Mouse (Mus musculus) liver, embryonic 14.5 days (tissue): ENCODE data around the gene Ulk3. TPM values are rescaled to one million over a fixed set of nuclear protein-coding genes. Genes with fewer than 3 reads are reported as not detected.
A peak's percentile ranks its signal among the peaks of the same experiment; 100 is the strongest.

Experiments used
- ATAC-seq: fragments of 200-750 bp; cut with Nextera tagmentation; 2 replicates; pipeline ENCODE4 v1.8.0; 2017; ENCODE audit warnings: moderate number of reproducible peaks, mild to moderate bottlenecking, moderate library complexity; ENCODE audit not compliant: insufficient read depth
- DNase-seq, 3 experiments: peaks; one replicate each; pipeline ENCODE4 v3.0.0-alpha.2; 2012 to 2013; ENCODE audit warnings: low read depth in 3 of 3, low spot score in 3 of 3
- H3K27ac ChIP-seq: fragments of 300-500 bp; sonication (generic); 2 replicates; pipeline ENCODE4 v1.5.1; 2014; ENCODE audit warnings: moderate library complexity, mild to moderate bottlenecking, control low read depth, inconsistent platforms
- H3K27me3 ChIP-seq: fragments of 300-500 bp; sonication (generic); 2 replicates; pipeline ENCODE4 v1.6.1; 2014; ENCODE audit warnings: mild to moderate bottlenecking, low read length, moderate library complexity; ENCODE audit not compliant: control insufficient read depth, insufficient read depth
- H3K36me3 ChIP-seq: fragments of 300-500 bp; sonication (generic); replicated peaks from 2 replicates; pipeline ENCODE4 v1.6.1; 2014; ENCODE audit warnings: low read depth; ENCODE audit not compliant: control insufficient read depth, insufficient read depth
- H3K4me1 ChIP-seq, 2 experiments: fragments of 200-500 bp in 1 of 2; fragments of 300-500 bp in 1 of 2; sonication (generic) in 1 of 2; replicated peaks; 2 replicates each; pipeline ENCODE4 v1.6.1; 2012 to 2014; ENCODE audit warnings: antibody characterized with exemption in 1 of 2, inconsistent platforms in 1 of 2, low read length in 1 of 2; ENCODE audit not compliant: control insufficient read depth in 2 of 2, insufficient read depth in 2 of 2
- H3K4me2 ChIP-seq: fragments of 300-500 bp; sonication (generic); 2 replicates; pipeline ENCODE4 v1.6.1; 2014; ENCODE audit warnings: low read depth, mild to moderate bottlenecking, control low read depth, moderate library complexity
- H3K4me3 ChIP-seq, 2 experiments: fragments of 200-500 bp in 1 of 2; fragments of 300-500 bp in 1 of 2; sonication (generic) in 1 of 2; 2 replicates each; pipeline ENCODE4 v1.5.1; 2012 to 2014; ENCODE audit warnings: low read depth in 2 of 2, low read length in 2 of 2, mild to moderate bottlenecking in 2 of 2, control low read depth in 1 of 2, inconsistent platforms in 1 of 2, moderate library complexity in 1 of 2; ENCODE audit not compliant: insufficient read depth in 1 of 2
- H3K9ac ChIP-seq: fragments of 300-500 bp; sonication (generic); replicated peaks from 2 replicates; pipeline ENCODE4 v1.6.1; 2014; ENCODE audit warnings: mild to moderate bottlenecking, control low read depth, moderate library complexity
- H3K9me3 ChIP-seq: fragments of 300-500 bp; sonication (generic); 2 replicates; pipeline ENCODE4 v1.6.1; 2016; ENCODE audit warnings: low read length, mixed read lengths; ENCODE audit not compliant: control insufficient read depth
- CTCF ChIP-seq: IDR thresholded peaks from 2 replicates; pipeline ENCODE4 v1.5.1; 2016; ENCODE audit warnings: antibody characterized with exemption, low read depth, control low read depth
- EP300 ChIP-seq: IDR thresholded peaks from 2 replicates; pipeline ENCODE4 v1.6.1; 2016; ENCODE audit warnings: antibody characterized with exemption, low read depth
- WGBS: fragments of 180-500 bp; shearing (Covaris S2); extraction: QIAGEN DNeasy Blood & Tissue Kit; methylation state at CpG from one replicate; pipeline ENCODE4 v1.1.7; 2014; ENCODE audit not compliant: insufficient replicate concordance; 5-methylcytosine and 5-hydroxymethylcytosine counted together
- polyA plus RNA-seq, 2 experiments: library from polyadenylated mRNA; depleted of rRNA in 1 of 2; stranded (reverse) in 1 of 2; unstranded in 1 of 2; fragments of >200 nt; fragmentation: Nextera tagmentation in 1 of 2; extraction: Ambion mirVana in 1 of 2; gene quantifications; 2 replicates each; pipeline versions ENCODE4 v1.2.1 to v1.2.3; 2012 to 2014

Gene Ulk3
- polyA plus RNA-seq, 2 experiments = 2.0 to 4.5 TPM

DNA sequence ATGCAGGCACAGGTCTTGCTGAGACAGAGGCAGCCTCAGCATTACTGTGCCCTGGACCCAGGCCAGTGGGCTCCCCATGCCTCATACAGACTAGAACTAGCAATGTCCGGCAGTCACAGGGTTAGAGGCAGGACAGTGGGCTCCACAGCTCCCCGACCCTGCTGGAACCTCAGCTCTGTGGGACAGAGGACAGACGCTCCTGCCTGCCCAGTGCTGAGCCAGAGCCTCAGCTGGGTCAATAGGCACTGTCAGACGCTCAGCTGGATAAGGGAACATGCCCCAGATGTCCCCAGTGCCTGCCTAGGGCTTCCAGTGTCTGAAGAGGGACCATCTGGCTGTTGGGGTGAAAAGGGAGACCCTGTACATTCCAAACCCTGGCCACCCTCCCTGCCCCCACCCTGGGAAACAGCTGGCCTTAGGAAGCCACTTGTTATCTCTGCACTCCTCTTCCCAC is 8.7 kb downstream of the Ulk3 start:
- Histone ChIP-seq H3K27me3 (no peaks in the 10 kb centered on the region), H3K9me3 (no peaks in the 10 kb centered on the region), H3K4me1 (peaks cover 5 to 13% of the 10 kb centered on the region in 2 experiments; a peak in 3 of 4 replicates), H3K4me3 (no peak overlapping the region), H3K36me3 (no peaks in the 10 kb centered on the region), H3K4me2 (no peak overlapping the region), H3K9ac (no peak overlapping the region), H3K27ac (no peak overlapping the region)
- TF ChIP-seq CTCF (no peak), EP300 (no peak)
- whole genome bisulfite sequencing = 35% methylated on average over 4 of the region's 4 CpGs
- ATAC-seq (no peak), DNase-seq (no peak)

DNA sequence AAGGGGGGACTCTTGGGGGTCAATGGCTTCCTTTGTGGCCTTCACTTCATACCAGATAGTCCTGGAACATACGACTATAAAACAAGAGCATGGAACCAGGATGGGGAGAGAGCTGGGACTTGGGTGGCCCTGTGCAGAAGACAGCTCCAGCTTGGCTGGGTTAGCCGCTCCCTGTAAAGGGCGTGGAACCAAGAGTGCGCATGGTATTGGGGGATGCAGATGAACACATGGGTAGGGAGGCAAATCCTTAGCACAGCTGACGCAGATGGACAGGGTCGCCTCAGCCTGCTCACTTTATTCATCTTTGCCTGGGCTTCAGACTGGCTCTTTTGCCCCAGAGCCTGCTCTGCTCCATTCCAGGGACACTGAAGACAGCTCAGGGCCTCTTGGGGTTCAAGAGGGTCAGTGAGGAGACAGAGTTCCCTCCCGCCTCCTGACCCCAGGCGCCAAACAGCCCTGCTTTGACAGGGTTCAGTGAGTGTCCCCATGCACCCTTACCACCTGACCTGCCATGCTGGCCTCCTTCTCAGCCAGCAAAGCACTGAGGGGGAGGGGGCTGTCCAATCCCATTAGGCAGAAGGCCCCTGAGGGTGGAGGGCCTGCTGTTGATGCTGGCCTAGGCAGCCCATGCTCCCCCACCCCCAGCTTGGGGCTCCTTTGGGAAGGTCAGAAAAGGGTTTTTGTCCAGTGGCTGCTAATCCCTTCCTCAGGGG is 9.8 kb downstream of the Ulk3 start:
- WGBS = 59% methylated on average over 8 of the region's 8 CpGs
- Histone ChIP-seq H3K9ac (no peak overlapping the region), H3K4me3 (no peak overlapping the region), H3K9me3 (no peaks in the 10 kb centered on the region), H3K27me3 (no peaks in the 10 kb centered on the region; the same call in 1 of the 2 replicates), H3K4me2 (no peak overlapping the region), H3K36me3 (no peaks in the 10 kb centered on the region), H3K27ac (no peak overlapping the region), H3K4me1 (peaks cover 5 to 13% of the 10 kb centered on the region in 2 experiments; a peak in 3 of 4 replicates)
- TF ChIP-seq CTCF (no peak), EP300 (no peak)
- no peak for ATAC-seq
- DNase-seq = no peak

DNA sequence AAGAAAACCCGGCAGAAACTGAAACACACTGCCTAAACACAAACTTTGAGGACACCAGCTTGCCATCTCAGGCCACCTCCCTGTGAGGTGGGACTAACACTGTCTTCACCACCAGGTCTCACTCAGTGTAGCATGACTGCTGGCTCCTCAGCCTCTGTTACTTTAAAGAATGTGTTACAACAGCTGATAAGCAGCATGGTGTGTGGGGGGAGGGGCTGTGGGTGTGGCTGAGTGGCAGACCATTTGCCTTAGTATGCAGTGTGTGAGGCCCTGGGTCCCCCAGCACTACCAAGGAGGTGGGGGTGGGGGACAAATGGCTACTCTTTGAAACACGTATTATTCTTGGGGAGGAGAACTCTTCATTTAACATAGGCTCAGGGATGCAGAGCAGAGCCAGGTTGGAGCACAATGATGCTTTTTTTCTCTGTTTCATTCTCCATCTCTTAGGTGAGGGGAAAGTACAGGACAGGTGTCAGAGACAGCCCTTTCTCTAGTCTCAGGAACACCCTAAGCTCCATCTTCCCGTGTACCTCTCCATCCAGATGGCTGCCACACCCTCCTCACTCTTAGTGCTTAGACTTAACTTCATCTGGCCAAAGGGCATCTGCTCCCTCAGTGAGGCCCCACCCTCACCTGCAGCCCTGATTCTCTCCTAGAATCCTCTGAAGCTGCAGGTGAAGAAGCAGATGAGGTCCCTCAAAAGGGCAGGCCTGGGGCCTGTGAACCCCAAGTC is 11.5 kb downstream of the Ulk3 start:
- Histone ChIP-seq H3K4me1 (peaks cover 5 to 13% of the 10 kb centered on the region in 2 experiments; a peak in 3 of 4 replicates), H3K27me3 (peaks cover 8% of the 10 kb centered on the region), H3K9me3 (no peaks in the 10 kb centered on the region), H3K36me3 (no peaks in the 10 kb centered on the region), H3K9ac (no peak overlapping the region), H3K27ac (no peak overlapping the region), H3K4me3 (no peak overlapping the region), H3K4me2 (no peak overlapping the region)
- ATAC-seq = peak; percentile 41; the same call in 1 of the 2 replicates
- TF ChIP-seq EP300 (no peak), CTCF (no peak)
- WGBS = 11% methylated on average over 3 of the region's 3 CpGs
- DNase-seq = no peak

- TF ChIP-seq EP300 (no peak), CTCF (no peak)
- ATAC-seq (no peak), DNase-seq (no peak)
- no peak overlapping the region for H3K9ac ChIP-seq
- no peak overlapping the region for H3K4me3 ChIP-seq
- no peaks in the 10 kb centered on the region for H3K36me3 ChIP-seq
- no peak overlapping the region for H3K4me2 ChIP-seq
- H3K27me3 ChIP-seq = peaks cover 13% of the 10 kb centered on the region
- no peaks in the 10 kb centered on the region for H3K9me3 ChIP-seq
- peaks cover 5 to 13% of the 10 kb centered on the region in 2 experiments; a peak in 3 of 4 replicates for H3K4me1 ChIP-seq
- H3K27ac ChIP-seq = no peak overlapping the region
- 55% methylated on average over 2 of the region's 2 CpGs for WGBS
Measured at GRCm38 (mm10) chr9:57601353-57601706, 12.1 kb downstream of the Ulk3 start.

- Histone ChIP-seq H3K4me1 (peaks cover 5 to 13% of the 10 kb centered on the region in 2 experiments; a peak in 3 of 4 replicates), H3K4me2 (no peak overlapping the region), H3K27ac (no peak overlapping the region), H3K9ac (no peak overlapping the region), H3K36me3 (no peaks in the 10 kb centered on the region), H3K4me3 (no peak overlapping the region), H3K27me3 (peaks cover 13% of the 10 kb centered on the region), H3K9me3 (no peaks in the 10 kb centered on the region)
- DNase-seq = no peak
- 46% methylated on average over 8 of the region's 8 CpGs for WGBS
- no peak for TF ChIP-seq CTCF
- no peak for TF ChIP-seq EP300
- no peak for ATAC-seq
Measured at GRCm38 (mm10) chr9:57602098-57602497, 12.8 kb downstream of the Ulk3 start.
